Mouse (Mus musculus) liver, postnatal 0 days (tissue): ENCODE results near the gene Alppl2. TPM values are rescaled to one million over a fixed set of nuclear protein-coding genes. Genes with fewer than 3 reads are reported as not detected.
A peak's percentile ranks its signal among the peaks of the same experiment; 100 is the strongest.

Experiments
- ATAC-seq: fragments of 200-750 bp; cut with Nextera tagmentation; 2 replicates; pipeline ENCODE4 v1.8.0; 2017; ENCODE audit warnings: mild to moderate bottlenecking, moderate library complexity
- DNase-seq: peaks from one replicate; pipeline ENCODE4 v3.0.0-alpha.2; 2016
- H3K27ac ChIP-seq: fragments of 300-500 bp; sonication (generic); 2 replicates; pipeline ENCODE4 v1.5.1; 2014; ENCODE audit warnings: antibody characterized with exemption, moderate library complexity, mild to moderate bottlenecking, low read depth
- H3K27me3 ChIP-seq: fragments of 300-500 bp; sonication (generic); 2 replicates; pipeline ENCODE4 v1.6.1; 2014; ENCODE audit warnings: low read length, control low read depth, mixed read lengths; ENCODE audit not compliant: insufficient read depth
- H3K36me3 ChIP-seq: fragments of 300-500 bp; sonication (generic); replicated peaks from 2 replicates; pipeline ENCODE4 v1.6.1; 2014; ENCODE audit warnings: mild to moderate bottlenecking, control low read depth, low read length, moderate library complexity, mixed read lengths; ENCODE audit not compliant: insufficient read depth
- H3K4me1 ChIP-seq: fragments of 300-500 bp; sonication (generic); 2 replicates; pipeline ENCODE4 v1.6.1; 2014; ENCODE audit warnings: antibody characterized with exemption, mild to moderate bottlenecking, control low read depth; ENCODE audit not compliant: insufficient read depth
- H3K4me2 ChIP-seq: fragments of 300-500 bp; sonication (generic); 2 replicates; pipeline ENCODE4 v1.6.1; 2014; ENCODE audit warnings: low read depth, mild to moderate bottlenecking, low read length, moderate library complexity, mixed read lengths
- H3K4me3 ChIP-seq: fragments of 300-500 bp; sonication (generic); 2 replicates; pipeline ENCODE4 v1.5.1; 2014; ENCODE audit warnings: low read depth, low read length
- H3K9ac ChIP-seq: fragments of 300-500 bp; sonication (generic); replicated peaks from 2 replicates; pipeline ENCODE4 v1.6.1; 2014; ENCODE audit warnings: mild to moderate bottlenecking, moderate library complexity
- H3K9me3 ChIP-seq: fragments of 300-500 bp; sonication (generic); 2 replicates; pipeline ENCODE4 v1.6.1; 2016; ENCODE audit warnings: mild to moderate bottlenecking, control low read depth, low read length, mixed read lengths
- CTCF ChIP-seq: sonication (generic); IDR thresholded peaks from 2 replicates; pipeline ENCODE4 v1.5.1; 2016; ENCODE audit warnings: antibody characterized with exemption, low read depth
- EP300 ChIP-seq: IDR thresholded peaks from 2 replicates; pipeline ENCODE4 v1.6.1; 2016; ENCODE audit warnings: antibody characterized with exemption, low read depth, mild to moderate bottlenecking
- WGBS: fragments of 180-500 bp; shearing (Covaris S2); extraction: QIAGEN DNeasy Blood & Tissue Kit; methylation state at CpG from one replicate; pipeline ENCODE4 v1.1.7; 2014; ENCODE audit not compliant: insufficient replicate concordance; 5-methylcytosine and 5-hydroxymethylcytosine counted together
- polyA plus RNA-seq: library from polyadenylated mRNA; unstranded; fragments of >200 nt; fragmentation: Nextera tagmentation; extraction: Ambion mirVana; gene quantifications from 2 replicates; pipeline ENCODE4 v1.2.1, GENCODE M21; 2015

The Alppl2 gene
- polyA plus RNA-seq, 1 experiment from 2014 or later: not detected

DNA sequence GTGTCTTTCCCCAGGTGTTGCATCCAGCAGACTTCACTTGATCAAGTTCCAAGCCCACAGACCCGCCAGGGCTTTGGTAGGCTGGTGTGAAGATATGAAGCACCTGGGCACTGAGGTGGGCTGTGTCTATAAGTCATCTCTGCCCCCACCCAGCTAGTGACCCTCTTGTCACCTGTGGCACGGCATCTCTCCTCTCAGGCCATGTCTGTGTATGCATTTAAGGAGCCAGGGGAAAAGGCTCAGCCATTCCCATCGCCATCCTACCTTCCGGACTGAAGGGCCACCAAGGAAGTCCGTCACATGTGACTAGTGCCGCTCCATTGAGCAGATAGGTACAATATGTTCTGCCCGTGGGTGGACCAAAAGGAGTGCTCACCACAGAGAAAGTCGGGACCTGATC, 5.9 kb upstream of the Alppl2 start:
- no peak overlapping the region for H3K27ac ChIP-seq
- no peak overlapping the region for H3K4me3 ChIP-seq
- peaks cover 4% of the 10 kb centered on the region; the same call in 1 of the 2 replicates for H3K4me1 ChIP-seq
- peaks cover 4% of the 10 kb centered on the region; the same call in 1 of the 2 replicates for H3K27me3 ChIP-seq
- no peak for ATAC-seq
- no peak overlapping the region for H3K4me2 ChIP-seq
- H3K9ac ChIP-seq: no peak overlapping the region
- no peak for TF ChIP-seq EP300
- TF ChIP-seq CTCF: no peak
- no peak for DNase-seq
- 70% methylated on average over 8 of the region's 8 CpGs for WGBS
- H3K9me3 ChIP-seq: no peaks in the 10 kb centered on the region
- H3K36me3 ChIP-seq: no peaks in the 10 kb centered on the region

DNA sequence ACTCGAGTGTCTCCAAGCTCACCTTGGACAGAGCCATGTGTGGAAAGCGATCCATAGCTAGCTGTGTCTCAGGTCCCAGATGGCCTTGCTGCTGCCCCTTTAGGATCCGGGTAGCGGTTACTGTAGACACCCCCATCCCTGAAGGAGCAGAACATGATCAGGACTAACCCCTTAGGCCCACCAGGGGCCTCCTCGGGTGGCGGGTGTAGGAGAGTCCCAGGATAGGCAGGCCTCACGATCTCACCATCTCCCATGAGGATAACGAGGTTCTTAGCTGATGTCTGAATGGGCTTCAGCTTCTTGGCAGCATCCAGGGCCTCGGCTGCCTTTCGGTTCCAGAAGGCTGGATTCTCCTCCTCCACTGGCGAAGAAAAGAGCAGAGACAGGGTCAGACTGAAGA, 477 bp downstream of the Alppl2 start:
- Histone ChIP-seq H3K4me3 (no peak overlapping the region), H3K9me3 (no peaks in the 10 kb centered on the region), H3K27ac (no peak overlapping the region), H3K36me3 (no peaks in the 10 kb centered on the region), H3K27me3 (no peaks in the 10 kb centered on the region), H3K4me1 (no peaks in the 10 kb centered on the region), H3K4me2 (no peak overlapping the region), H3K9ac (no peak overlapping the region)
- no peak for TF ChIP-seq EP300
- no peak for TF ChIP-seq CTCF
- WGBS: 80% methylated on average over 11 of the region's 11 CpGs
- no peak for ATAC-seq
- DNase-seq: no peak

DNA sequence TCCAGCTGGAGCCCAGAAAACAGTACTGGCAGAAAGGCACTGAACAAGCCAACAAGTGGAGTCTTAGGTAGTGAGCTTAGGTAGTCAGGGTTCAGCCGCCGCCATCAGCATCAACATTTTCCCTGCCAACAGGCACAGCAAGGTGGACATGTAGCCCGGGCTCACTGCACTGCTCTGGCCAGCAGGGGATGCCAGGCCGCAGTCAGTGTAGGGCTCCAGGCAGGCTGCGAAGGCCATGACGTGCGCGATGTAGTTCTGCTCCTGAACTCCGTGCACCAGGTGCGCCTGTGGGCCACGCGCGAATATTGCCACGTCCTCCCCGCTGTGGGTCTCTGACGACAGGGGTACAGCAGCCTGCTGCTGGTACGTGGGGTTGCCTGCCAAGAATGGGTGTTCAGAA, 2.8 kb downstream of the Alppl2 start:
- DNase-seq: no peak
- 74% methylated on average over 17 of the region's 17 CpGs for WGBS
- H3K4me1 ChIP-seq: no peaks in the 10 kb centered on the region

DNA sequence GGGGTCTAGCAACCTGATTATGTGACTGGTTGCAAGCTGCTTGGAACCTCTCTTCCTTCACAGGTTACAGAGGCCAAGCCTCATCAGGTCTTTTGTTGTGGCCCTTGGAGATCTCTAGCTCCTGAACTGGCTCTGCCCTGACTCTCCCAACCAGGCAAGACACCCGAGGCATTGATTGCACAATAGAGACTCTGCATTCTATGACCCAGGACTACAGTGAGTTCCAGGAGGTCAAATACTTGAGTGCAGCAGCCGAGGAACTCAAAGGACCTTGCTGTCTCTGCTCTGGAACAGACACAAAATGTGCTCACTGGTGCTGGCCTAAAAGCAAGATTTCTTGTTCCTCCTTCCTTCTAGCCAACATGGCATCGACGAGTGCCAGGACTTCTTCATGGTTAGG, 3.5 kb downstream of the Alppl2 start:
- H3K4me3 ChIP-seq: no peak overlapping the region
- H3K36me3 ChIP-seq: no peaks in the 10 kb centered on the region
- no peak overlapping the region for H3K27ac ChIP-seq
- no peak for TF ChIP-seq EP300
- no peak for TF ChIP-seq CTCF
- no peaks in the 10 kb centered on the region for H3K27me3 ChIP-seq
- no peaks in the 10 kb centered on the region for H3K4me1 ChIP-seq
- no peak overlapping the region for H3K9ac ChIP-seq
- WGBS: 51% methylated on average over 4 of the region's 4 CpGs
- H3K9me3 ChIP-seq: no peaks in the 10 kb centered on the region
- DNase-seq (no peak), ATAC-seq (no peak)
- H3K4me2 ChIP-seq: no peak overlapping the region

More for the DNA sequence above, 2.8 kb downstream of the Alppl2 start:
- ATAC-seq: no peak
- H3K36me3 ChIP-seq: no peaks in the 10 kb centered on the region
- no peak overlapping the region for H3K27ac ChIP-seq
- H3K4me3 ChIP-seq: no peak overlapping the region
- no peaks in the 10 kb centered on the region for H3K27me3 ChIP-seq
- no peak overlapping the region for H3K4me2 ChIP-seq
- H3K9ac ChIP-seq: no peak overlapping the region
- no peaks in the 10 kb centered on the region for H3K9me3 ChIP-seq
- no peak for TF ChIP-seq CTCF
- TF ChIP-seq EP300: no peak

DNA sequence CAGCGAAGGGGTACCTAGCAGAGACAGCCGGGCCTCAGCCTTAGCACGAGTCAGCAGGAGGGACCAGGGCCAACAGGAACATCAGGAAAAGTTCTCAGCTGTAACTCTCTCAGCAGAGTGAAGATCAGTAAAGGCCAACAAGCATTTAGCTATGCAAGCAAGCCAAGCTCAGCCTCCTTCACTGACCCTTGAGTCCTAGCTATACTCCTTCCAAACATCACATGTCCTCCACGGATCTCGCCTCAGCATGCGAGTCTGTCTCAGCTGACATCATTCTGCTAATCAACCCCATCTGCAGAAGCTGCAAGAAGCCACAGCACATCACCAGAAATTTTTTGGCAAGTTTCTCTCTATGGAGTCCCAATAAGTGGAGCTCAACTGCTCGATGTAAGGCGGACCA, 16.0 kb downstream of the Alppl2 start:
- no peak for DNase-seq
- Histone ChIP-seq H3K9ac (no peak overlapping the region), H3K4me1 (no peaks in the 10 kb centered on the region), H3K9me3 (no peaks in the 10 kb centered on the region), H3K27me3 (no peaks in the 10 kb centered on the region), H3K4me3 (no peak overlapping the region), H3K27ac (no peak overlapping the region), H3K36me3 (no peaks in the 10 kb centered on the region), H3K4me2 (no peak overlapping the region)
- ATAC-seq: no peak
- WGBS: 82% methylated on average over 8 of the region's 8 CpGs
- TF ChIP-seq EP300 (no peak), CTCF (no peak)

DNA sequence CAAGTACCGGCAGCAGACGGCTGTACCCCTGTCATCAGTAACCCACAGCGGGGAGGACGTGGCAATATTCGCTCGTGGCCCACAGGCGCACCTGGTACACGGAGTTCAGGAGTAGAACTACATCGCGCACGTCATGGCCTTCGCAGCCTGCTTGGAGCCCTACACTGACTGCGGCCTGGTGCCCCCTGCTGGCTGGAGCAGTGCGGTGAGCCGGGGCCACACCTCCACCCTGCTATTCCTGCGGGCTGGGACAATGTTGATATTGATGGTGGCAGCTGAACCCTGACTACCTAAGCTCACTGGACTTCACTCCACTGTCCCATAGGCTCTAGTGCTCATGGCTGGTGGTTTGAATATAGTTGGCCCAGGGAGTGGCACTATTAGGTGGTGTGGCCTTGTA, 19.0 kb downstream of the Alppl2 start:
- no peaks in the 10 kb centered on the region for H3K4me1 ChIP-seq
- DNase-seq (peak; percentile 70), ATAC-seq (peak; percentile 86)
- H3K27me3 ChIP-seq: no peaks in the 10 kb centered on the region
- no peaks in the 10 kb centered on the region for H3K36me3 ChIP-seq
- H3K4me2 ChIP-seq: no peak overlapping the region
- H3K4me3 ChIP-seq: no peak overlapping the region
- 49% methylated on average over 16 of the region's 16 CpGs for WGBS
- H3K27ac ChIP-seq: no peak overlapping the region
- TF ChIP-seq CTCF (peak; percentile 74), EP300 (no peak)
- H3K9ac ChIP-seq: no peak overlapping the region
- H3K9me3 ChIP-seq: no peaks in the 10 kb centered on the region

DNA sequence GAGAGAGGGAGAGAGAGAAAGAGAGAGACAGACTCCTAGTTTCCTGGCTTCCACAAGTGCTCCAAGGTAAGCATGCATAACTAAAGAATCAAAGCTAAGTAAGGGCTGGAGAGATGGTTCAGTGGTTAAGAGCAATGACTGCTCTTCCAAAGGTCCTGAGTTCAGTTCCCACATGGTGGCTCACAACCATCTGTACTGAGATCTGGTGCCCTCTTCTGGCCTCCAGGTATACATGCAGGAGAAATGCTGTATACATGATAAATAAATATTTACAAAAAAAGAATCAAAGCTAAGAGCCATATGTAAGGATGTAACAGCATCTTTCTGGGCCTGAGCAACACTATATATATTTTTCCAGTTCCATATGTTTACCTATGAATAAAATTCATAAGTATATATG, 28.8 kb downstream of the Alppl2 start:
- no peak overlapping the region for H3K4me2 ChIP-seq
- H3K4me3 ChIP-seq: no peak overlapping the region
- no peak for TF ChIP-seq EP300
- TF ChIP-seq CTCF: peak; percentile 30
- no peak overlapping the region for H3K27ac ChIP-seq
- no peak for ATAC-seq
- no peaks in the 10 kb centered on the region for H3K9me3 ChIP-seq
- H3K4me1 ChIP-seq: no peaks in the 10 kb centered on the region
- H3K9ac ChIP-seq: no peak overlapping the region
- no peaks in the 10 kb centered on the region for H3K36me3 ChIP-seq
- no peak for DNase-seq
- no peaks in the 10 kb centered on the region for H3K27me3 ChIP-seq
